Mouse (Mus musculus) lung, adult 10 weeks (tissue): ENCODE measurements around the gene Casc3. TPM values are rescaled to one million over a fixed set of nuclear protein-coding genes. Genes with fewer than 3 reads are reported as not detected.

Source experiments
- polyA plus RNA-seq: library from polyadenylated mRNA; stranded (reverse); fragments of 350-450 nt; fragmentation: Illumina TruSeq; extraction: RNeasy Lipid Tissue Mini Kit (QIAGEN cat#74804); gene quantifications from one replicate; pipeline ENCODE4 v1.2.3, GENCODE M21; 2014; ENCODE audit warnings: low read depth, low replicate concordance; ENCODE audit not compliant: insufficient read depth

Casc3 gene
- 20.7 TPM for polyA plus RNA-seq

GRCm38 (mm10) chr11:98804605-98805004 lies at the start of gene Casc3:
Gene Casc3, plus strand, starts transcription at chr11:98804905.

DNA sequence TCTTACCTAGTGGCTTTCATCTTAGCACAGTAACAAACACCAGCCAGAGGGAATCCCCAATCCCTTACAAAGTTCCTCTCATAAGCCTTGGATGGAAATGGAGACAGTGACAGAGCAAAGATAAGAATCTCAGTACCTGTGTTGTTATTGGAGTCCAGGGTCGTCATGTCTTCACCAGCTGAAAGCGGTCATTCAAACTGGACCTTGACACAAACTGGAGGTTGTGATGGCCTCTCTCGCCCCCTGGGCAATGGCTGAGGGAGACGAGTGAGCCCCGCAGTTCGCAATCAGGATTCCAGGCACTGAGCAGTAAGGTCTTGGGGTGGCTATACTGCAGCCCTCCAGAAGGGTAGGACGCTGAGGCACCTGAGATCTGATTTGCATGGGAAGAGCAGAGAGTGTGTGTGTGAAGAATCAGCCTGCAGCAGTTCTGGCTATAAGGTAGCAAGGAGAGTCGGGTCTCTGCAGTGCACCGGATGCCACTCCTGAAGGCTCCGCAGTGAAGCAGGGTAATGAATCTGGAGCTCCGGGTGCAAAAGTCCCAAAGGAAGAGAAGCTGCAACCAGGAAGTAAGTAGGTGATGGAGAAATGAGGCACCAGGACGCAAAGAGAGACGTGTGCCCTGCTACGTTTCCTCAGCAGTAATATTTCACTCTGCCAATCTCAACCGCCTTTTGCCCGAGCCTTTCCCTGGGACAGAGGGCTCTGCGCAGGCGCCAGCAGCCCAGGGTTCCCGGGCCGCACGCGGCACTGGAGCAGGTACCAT lies 29.9 kb upstream of the Casc3 start, which contains the start of gene Nr1d1:
Gene Nr1d1, minus strand, starts transcription at position 752 of the 766 bp plus-strand sequence.

GRCm38 (mm10) chr11:98795015-98795713 lies 9.5 kb upstream of the Casc3 start, which contains the start of gene Msl1:
Gene Msl1, plus strand, starts transcription at chr11:98795516.

GRCm38 (mm10) chr11:98836651-98837141 lies 32.0 kb downstream of the Casc3 start, which contains the start of gene Rapgefl1:
Gene Rapgefl1, plus strand, starts transcription at chr11:98836785.

GRCm38 (mm10) chr11:98863028-98863750 lies 58.5 kb downstream of the Casc3 start, which contains the start of gene Wipf2:
Gene Wipf2, plus strand, starts transcription at chr11:98863638.

Other genes starting within 250 kb of the Casc3 start
- 36.1 TPM for gene Ormdl3, start 217.5 kb upstream of the Casc3 start, polyA plus RNA-seq
- not detected for gene Lrrc3c, start 206.6 kb upstream of the Casc3 start, polyA plus RNA-seq
- 0.33 TPM for gene Gm12355, start 179.2 kb upstream of the Casc3 start, polyA plus RNA-seq
- gene Gsdma3, start 178.5 kb upstream of the Casc3 start, polyA plus RNA-seq: not detected
- gene Gsdma2, start 158.1 kb upstream of the Casc3 start, polyA plus RNA-seq: not detected
- gene Gsdma, start 140.6 kb upstream of the Casc3 start, polyA plus RNA-seq: not detected
- 58.6 TPM for gene Psmd3, start 122.4 kb upstream of the Casc3 start, polyA plus RNA-seq
- gene Csf3, start 103.6 kb upstream of the Casc3 start, polyA plus RNA-seq: not detected
- 13.2 TPM for gene Med24, start 75.5 kb upstream of the Casc3 start, polyA plus RNA-seq
- 71.3 TPM for gene Thra, start 64.3 kb upstream of the Casc3 start, polyA plus RNA-seq
- 15.6 TPM for gene Nr1d1, start 29.6 kb upstream of the Casc3 start, polyA plus RNA-seq
- gene Msl1, start 9.4 kb upstream of the Casc3 start, polyA plus RNA-seq: 40.5 TPM
- 1.1 TPM for gene Rapgefl1, start 31.9 kb downstream of the Casc3 start, polyA plus RNA-seq
- gene Wipf2, start 58.7 kb downstream of the Casc3 start, polyA plus RNA-seq: 5.1 TPM
- gene Cdc6, start 102.9 kb downstream of the Casc3 start, polyA plus RNA-seq: 0.92 TPM
- gene Rara, start 122.9 kb downstream of the Casc3 start, polyA plus RNA-seq: 18.0 TPM
- not detected for gene Gjd3, start 178.1 kb downstream of the Casc3 start, polyA plus RNA-seq
- gene Top2a, start 219.3 kb downstream of the Casc3 start, polyA plus RNA-seq: 2.3 TPM
- 172 TPM for gene Igfbp4, start 236.3 kb downstream of the Casc3 start, polyA plus RNA-seq